Mouse (Mus musculus) kidney, postnatal 14 days (tissue): ENCODE results near the gene Gm28035.

Source experiments
- DNase-seq: peaks from one replicate; pipeline ENCODE4 v3.0.0; 2022; ENCODE audit warnings: mixed read lengths

Gene Gm28035

GRCm38 (mm10) chr2:30316136-30316535, 75.8 kb downstream of the Gm28035 start:
- no peak for DNase-seq

- DNase-seq = no peak
These were observed 76.6 kb downstream of the Gm28035 start for GRCm38 (mm10) chr2:30316955-30317354.

GRCm38 (mm10) chr2:30319260-30319659, 78.9 kb downstream of the Gm28035 start:
- DNase-seq = no peak

- no peak for DNase-seq
These were observed 82.7 kb downstream of the Gm28035 start for GRCm38 (mm10) chr2:30323111-30323510.

GRCm38 (mm10) chr2:30325296-30325695, 84.9 kb downstream of the Gm28035 start:
- DNase-seq = no peak

GRCm38 (mm10) chr2:30327276-30327675, 86.9 kb downstream of the Gm28035 start:
- DNase-seq = no peak

- no peak for DNase-seq
These were observed 88.4 kb downstream of the Gm28035 start for GRCm38 (mm10) chr2:30328791-30329190.
